Mouse (Mus musculus) embryo, embryonic 10 days (tissue): ENCODE results near the gene Psmc3ip.

Experiments used
- DNase-seq: peaks from one replicate; pipeline ENCODE4 v3.0.0-alpha.2; 2015; ENCODE audit warnings: low spot score

The Psmc3ip gene

GRCm38 (mm10) chr11:101119131-101119760 is 24.0 kb upstream of the Psmc3ip start:
- no peak for DNase-seq

- DNase-seq = no peak
Measured at GRCm38 (mm10) chr11:101118105-101118504, 22.9 kb upstream of the Psmc3ip start.

- DNase-seq = no peak
Measured at GRCm38 (mm10) chr11:101115564-101115963, 20.3 kb upstream of the Psmc3ip start.

GRCm38 (mm10) chr11:101112186-101112585 is 16.9 kb upstream of the Psmc3ip start:
- DNase-seq = no peak

GRCm38 (mm10) chr11:101111178-101111577 is 15.9 kb upstream of the Psmc3ip start:
- DNase-seq = no peak

GRCm38 (mm10) chr11:101110708-101111107 is 15.5 kb upstream of the Psmc3ip start:
- no peak for DNase-seq

- no peak for DNase-seq
Measured at GRCm38 (mm10) chr11:101109351-101109750, 14.1 kb upstream of the Psmc3ip start.

- no peak for DNase-seq
Measured at GRCm38 (mm10) chr11:101103011-101103410, 7.8 kb upstream of the Psmc3ip start.

- DNase-seq = no peak
Measured at GRCm38 (mm10) chr11:101098231-101098630, 3.0 kb upstream of the Psmc3ip start.

GRCm38 (mm10) chr11:101094930-101095313 is 314 bp downstream of the Psmc3ip start:
- DNase-seq = peak; percentile 28

GRCm38 (mm10) chr11:101089931-101090330 is 5.3 kb downstream of the Psmc3ip start:
- no peak for DNase-seq

- no peak for DNase-seq
Measured at GRCm38 (mm10) chr11:101087682-101088055, 7.6 kb downstream of the Psmc3ip start.

- DNase-seq = peak; percentile 97
Measured at GRCm38 (mm10) chr11:101086756-101087681, 8.2 kb downstream of the Psmc3ip start, which contains the start of gene Mlx. Gene Mlx (plus strand): TSS chr11:101087277.

- DNase-seq = no peak
Measured at GRCm38 (mm10) chr11:101086323-101086674, 8.9 kb downstream of the Psmc3ip start.

GRCm38 (mm10) chr11:101085617-101086322 is 9.5 kb downstream of the Psmc3ip start:
- DNase-seq = no peak

GRCm38 (mm10) chr11:101084811-101085210 is 10.4 kb downstream of the Psmc3ip start:
- DNase-seq = no peak

- DNase-seq = no peak
Measured at GRCm38 (mm10) chr11:101084246-101084645, 11.0 kb downstream of the Psmc3ip start.

GRCm38 (mm10) chr11:101083083-101083697 is 12.0 kb downstream of the Psmc3ip start:
- no peak for DNase-seq

GRCm38 (mm10) chr11:101082208-101083082 is 12.8 kb downstream of the Psmc3ip start, which contains the start of gene Coasy:
Gene Coasy (plus strand): TSS chr11:101082565.
- DNase-seq = peak; percentile 93

GRCm38 (mm10) chr11:101081659-101082058 is 13.6 kb downstream of the Psmc3ip start:
- no peak for DNase-seq

GRCm38 (mm10) chr11:101080421-101080820 is 14.8 kb downstream of the Psmc3ip start:
- no peak for DNase-seq
